Mouse (Mus musculus): ENCODE measurements around the gene Aknad1.

Aknad1 gene

DNA sequence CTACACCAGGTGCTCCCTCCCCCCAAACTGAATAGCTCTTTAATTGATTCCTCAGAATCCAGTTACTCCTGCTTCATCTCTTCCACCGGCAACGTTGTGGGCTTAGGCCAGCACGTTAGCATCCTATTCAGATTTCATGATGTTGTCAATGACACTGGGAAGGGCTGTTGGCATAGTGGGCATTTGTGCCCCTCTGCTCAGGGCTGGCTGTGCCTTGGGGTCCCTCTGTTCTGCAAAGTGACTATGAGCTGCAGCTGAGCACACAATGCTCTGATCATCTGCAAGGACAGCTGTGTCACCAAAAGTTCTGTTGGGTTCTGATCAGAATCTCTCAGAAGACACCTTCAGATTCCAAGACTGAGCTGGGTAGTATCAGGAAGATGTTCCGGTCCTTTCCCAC lies 4.6 kb downstream of the Aknad1 start:
- no peak for DNase-seq (ENCODE audit: inconsistent age in 2 of 2, low spot score in 1 of 2)

DNA sequence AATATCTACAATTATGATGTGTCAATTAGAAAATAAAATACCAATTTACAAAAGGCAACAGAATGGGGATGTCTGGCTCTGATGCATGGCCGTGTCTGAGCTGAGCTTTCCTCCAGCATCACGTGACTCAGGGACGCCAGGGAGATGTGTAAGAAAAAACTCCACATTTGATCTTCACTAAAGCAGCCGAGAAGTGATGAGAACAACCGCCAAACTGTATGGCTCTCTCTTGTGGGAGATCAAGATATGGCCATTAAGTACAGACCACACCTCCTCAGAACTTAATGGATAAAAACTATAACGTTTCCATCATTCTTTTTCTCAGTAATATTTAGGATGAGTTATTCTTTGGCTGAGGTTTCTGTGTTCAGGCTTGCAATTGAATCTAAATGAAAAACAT lies 11.6 kb downstream of the Aknad1 start:
- no peak for DNase-seq (ENCODE audit: inconsistent age in 2 of 2, low spot score in 1 of 2)

DNA sequence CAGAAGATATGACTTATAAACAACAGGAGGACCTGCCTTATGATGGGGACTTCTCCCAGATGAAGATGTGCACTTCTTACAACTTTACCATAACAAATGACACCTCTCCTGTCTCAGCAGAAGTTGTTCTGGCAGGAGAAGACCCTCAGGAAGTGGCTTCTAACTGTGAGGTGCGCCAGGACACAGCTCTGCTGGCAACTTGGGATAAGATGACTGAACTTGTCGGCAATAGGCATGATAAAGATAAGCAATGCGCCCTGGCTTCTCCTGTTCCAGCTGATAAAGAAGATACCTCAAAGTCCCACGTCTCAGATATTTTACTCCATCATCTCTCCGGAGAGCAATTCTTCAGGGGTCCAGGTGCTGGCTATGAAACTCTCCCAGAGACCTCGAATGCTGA lies 12.2 kb downstream of the Aknad1 start:
- DNase-seq (ENCODE audit: inconsistent age in 2 of 2, low spot score in 1 of 2) = no peak

DNA sequence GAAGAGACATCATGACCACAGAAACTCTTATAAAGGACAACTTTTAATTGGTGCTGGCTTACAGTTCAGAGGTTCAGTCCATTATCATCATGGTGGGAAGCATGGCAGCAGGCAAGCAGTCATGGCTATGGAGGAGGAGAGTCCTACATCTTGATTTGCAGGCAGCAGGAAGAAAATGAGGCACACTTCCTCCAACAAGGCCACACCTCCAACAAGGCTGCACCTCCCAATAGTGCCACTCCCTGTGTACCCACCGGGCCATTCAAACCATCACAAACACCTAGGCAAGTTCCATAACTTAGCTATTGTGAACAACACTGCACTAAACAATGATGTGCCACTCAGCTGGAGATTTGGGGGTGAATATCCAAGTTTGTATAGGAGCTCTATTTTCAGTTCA lies 15.1 kb downstream of the Aknad1 start:
- no peak for DNase-seq (ENCODE audit: inconsistent age in 2 of 2, low spot score in 1 of 2)

DNA sequence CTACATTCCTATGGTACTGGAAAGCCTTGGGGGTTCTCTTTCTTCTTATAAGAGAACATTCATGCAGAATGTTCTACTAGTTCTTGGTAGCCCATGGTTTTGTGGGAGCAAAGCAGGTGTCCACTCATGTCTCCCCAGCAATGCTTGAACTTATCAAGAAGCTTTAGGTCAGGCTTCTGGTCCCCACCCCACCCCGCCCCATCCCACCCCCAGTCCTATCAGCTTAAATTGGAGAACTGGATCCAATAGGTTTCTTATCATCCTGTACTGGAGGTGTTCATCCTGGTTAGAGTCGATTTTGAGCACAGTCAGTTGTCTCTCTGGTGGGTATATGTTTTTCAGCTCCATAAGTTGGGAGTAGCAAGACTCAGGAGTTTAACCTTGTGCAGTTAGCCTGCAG lies 16.1 kb downstream of the Aknad1 start:
- DNase-seq (ENCODE audit: inconsistent age in 2 of 2, low spot score in 1 of 2) = no peak

DNA sequence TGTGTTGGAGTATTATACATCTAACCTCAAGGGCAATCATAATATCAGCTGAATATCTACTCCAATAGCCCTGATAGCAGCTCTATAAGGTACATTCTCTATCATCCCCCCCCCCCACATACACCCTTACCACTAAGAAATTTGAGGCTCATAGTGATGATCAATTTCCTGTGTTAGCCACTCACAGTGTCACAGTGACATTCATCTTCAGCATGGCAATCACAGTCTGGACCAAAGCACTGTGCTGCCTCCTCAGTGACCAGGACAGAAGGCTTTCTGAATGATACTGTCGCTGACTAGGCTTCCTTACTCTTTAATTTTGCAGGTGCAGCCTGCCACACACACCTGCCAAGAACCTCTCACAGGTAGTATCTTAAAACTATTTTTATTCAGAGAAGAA lies 16.7 kb downstream of the Aknad1 start:
- DNase-seq (ENCODE audit: inconsistent age in 2 of 2, low spot score in 1 of 2) = no peak

DNA sequence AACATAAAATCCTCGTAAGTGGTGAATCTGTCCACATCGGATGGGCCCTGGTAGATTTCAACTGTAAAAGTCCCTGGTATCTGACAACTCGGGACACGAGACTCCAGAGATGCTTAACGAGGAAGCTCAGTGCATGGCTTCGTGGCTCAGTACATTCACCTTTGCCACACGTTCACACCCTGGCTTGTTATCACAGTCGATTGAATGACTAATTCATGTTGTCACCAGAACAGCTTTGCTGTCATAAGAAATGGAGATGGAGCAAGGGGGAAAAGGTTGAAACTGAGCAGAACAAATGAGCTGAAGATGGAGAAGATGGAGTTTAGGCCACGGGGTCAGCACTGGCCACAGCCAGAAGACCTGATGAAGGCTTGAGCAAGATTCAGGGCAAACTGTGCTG lies 18.1 kb downstream of the Aknad1 start:
- no peak for DNase-seq (ENCODE audit: inconsistent age in 2 of 2, low spot score in 1 of 2)

DNA sequence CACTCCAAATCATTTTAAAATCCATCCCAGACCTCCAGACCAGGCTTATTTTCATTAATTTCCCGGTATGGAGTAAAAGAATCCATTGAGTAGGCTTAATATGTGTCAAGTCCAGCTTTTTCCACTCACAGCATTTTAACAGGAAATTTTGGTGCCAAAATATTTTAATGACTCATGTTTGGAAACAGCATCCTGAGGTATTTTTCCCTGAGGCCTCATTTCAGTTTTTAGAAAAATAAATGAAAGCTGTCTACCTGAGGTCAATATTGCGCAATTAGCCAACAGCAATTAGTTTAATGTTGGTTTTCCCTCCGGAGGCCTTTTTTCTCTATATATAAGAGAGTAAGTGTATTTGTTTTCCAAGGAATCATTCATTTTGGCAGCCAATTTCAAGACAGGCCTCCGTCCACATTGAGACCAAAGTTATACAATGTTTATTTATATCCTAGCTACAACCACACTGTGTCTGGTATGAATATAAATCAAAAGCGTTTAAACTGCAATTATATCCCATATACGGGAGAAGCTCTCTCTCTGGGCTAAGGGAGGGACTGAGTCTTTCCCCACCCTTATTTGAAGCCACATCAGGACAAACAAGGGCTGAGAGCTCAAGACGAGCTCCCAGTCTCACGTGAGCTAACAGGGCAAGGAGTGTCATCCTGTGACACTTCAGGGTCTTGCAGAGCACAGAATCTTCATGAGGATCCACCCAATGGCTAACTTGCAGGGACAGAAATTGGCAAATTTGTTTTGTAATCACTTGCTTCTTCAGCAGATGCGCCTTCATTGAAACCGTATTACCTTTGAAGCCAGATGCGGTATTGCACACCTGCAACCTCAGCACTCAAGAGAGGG lies 20.3 kb downstream of the Aknad1 start:
- no peak for DNase-seq (ENCODE audit: inconsistent age in 2 of 2, low spot score in 1 of 2)

DNA sequence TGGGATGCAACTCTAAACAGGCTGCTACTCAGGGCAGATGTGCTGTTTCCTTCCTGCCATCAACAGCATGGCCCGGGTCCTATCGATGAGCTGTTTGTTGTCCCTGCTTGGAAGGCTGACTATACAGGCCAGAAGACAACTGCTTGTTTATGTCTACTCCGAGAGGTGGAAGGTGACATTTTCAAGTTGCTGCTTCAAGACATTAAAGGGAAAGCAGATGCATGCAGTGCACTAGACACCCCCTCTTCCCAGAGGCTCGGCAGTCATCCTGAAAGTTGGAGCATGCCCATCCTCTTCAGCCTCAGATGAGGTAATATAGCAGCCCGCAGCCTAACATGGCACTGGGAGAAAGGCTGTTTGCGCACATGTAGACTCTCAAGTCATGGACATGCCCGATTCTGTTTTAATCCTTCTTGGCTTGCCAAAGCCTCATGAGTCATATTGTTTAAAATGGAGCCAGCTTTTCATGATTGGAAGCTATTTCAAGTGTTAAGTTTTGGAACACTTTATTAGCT lies 23.2 kb downstream of the Aknad1 start:
- no peak for DNase-seq (ENCODE audit: inconsistent age in 2 of 2, low spot score in 1 of 2)

DNA sequence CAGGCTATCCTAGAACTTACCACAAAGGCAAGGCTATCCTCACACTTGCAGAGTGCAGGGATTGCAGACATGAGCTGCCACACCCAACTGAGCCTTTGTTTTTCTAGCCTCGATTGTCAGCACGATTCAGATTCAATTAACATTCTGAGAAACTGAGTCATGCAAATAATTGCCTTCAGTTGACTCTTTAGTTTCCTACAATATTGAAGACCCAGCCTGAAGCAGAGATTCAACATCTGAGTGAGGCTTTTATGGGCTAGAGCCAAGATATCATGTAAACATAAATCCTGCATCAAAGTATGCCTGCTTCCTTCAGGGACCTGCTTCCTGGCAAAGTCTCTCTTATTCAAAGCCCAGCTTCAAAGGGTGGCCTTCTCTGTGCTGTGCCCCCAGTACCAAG lies 24.2 kb downstream of the Aknad1 start:
- DNase-seq (ENCODE audit: inconsistent age in 2 of 2, low spot score in 1 of 2) = no peak

DNA sequence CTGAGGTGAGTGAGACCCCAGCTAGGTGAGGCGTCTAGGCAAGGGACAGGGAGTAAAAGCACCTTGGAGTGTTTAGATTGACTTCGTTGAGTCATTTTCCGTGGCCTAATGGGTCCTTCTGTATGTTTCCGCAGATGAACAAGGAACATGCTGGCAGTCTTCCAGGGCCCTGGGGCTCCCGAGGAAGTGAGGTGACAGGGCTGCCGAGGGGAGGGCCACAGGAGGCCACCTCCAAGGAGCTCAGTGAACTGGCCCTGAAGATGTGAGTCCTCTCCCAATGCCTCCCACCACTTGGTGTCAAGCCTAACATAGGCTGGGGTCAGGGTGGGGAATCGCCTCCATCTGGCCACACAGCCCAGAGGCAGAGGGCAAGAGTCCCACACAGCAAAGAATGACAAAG lies 25.5 kb downstream of the Aknad1 start:
- DNase-seq (ENCODE audit: inconsistent age in 2 of 2, low spot score in 1 of 2) = no peak

DNA sequence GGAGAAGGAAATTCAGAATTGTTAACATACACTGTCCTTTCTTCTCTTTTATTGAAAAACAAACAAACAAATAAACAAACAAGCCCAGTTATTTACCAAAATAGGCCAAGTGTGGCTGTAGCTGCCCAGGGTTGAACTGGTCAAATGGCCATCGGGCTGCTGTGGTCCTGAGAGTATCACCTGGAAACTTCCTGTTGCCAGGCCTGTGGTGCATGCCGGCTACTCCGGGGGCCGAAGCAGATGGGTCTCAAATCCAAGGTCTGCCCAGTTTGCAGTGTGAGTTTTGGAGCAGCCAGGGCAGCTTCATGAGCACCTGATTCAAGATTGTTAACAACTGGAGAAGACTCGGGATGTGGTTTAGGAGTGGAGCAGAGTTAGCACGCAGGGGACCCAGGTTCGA lies 26.0 kb downstream of the Aknad1 start:
- no peak for DNase-seq (ENCODE audit: inconsistent age in 2 of 2, low spot score in 1 of 2)

DNA sequence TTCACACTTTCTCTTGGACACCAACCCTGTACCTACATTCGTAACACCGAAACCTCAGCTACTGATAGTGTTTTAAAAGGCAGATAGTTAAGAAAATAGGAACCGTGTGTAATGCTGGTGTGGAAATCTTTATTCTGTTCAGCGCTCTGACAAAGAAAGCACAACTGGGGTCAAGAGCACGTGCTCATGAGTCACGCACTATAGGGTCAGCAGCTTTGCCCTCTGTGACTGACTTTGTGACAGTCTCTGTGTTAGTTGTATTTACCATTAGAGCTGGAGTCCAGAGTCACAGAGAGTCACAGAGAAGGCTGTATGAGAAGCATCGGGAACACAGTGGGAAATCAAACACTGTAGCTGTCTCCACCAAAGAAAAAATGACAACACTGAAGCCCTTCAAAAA lies 27.5 kb downstream of the Aknad1 start:
- DNase-seq (ENCODE audit: inconsistent age in 2 of 2, low spot score in 1 of 2) = no peak

DNA sequence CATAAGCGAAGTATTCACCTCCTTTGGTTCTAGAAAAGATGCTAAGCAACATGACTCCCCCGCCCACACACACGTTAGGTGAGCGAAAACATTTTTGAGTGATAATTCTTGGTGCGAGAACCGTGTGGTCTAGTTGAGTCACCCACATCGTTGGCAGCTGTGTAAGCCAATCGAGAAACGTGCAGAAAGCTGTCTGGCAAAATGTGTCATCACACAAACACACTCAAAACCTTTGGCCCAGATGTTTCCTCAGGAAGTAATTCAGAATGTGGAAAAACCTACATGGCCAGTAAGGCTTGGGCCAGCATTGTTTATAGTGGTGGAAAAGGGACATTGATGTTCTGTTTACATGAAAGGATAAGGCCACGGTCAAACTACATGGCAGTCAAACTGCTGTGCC lies 28.0 kb downstream of the Aknad1 start:
- DNase-seq (ENCODE audit: inconsistent age in 2 of 2, low spot score in 1 of 2) = no peak

DNA sequence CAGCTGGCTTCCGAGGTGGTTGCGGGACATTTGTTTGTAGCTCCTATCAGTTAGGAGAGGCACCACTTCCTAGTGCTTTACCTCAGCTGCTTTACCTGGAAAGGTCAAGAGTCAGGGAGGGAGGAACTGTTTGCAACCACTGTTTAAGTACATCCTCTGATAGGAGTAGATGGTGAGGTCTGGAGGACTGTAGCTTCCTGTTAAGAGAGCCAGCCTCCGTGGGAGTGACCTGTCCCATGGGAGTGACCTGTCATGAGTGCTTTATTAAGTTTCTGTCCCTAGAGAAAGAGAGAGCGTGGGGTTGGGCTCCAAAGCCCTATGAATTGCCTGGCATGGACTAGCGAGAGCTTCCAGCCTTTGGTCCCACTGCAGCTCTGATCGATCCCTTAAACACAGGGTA lies 30.1 kb downstream of the Aknad1 start:
- DNase-seq (ENCODE audit: inconsistent age in 2 of 2, low spot score in 1 of 2) = no peak

DNA sequence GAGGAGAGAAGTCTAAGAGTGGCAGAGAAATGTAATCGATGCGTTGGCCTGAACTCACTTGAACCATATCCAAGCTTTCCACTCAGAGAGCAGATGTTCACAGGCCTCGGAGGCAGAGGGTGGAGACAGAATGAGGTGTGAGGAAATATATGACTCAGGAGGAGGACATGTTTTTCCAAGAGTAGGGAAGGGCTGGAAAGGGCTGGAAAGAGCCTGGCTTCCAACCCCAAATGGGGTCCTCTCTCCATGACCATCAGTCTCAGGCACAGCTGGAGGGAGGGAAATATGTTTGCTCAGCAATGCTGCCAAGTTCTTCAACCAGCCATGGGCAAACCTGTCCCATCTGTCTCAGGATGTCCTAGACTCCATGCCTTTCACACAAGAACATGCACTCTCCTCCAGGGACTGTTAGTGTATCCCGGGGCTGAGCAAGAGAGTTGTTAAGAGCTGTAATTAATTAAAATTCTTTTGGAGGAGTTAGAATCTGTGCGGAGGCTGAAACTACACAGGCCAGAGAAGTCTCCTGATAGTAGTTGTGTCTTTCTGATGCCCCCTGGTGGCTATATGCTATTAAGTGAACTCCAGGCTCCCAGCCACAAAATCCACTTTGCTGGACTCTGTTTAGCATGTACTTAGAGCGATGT lies 31.4 kb downstream of the Aknad1 start:
- DNase-seq (ENCODE audit: inconsistent age in 2 of 2, low spot score in 1 of 2) = peak; percentile 45 to 89

DNA sequence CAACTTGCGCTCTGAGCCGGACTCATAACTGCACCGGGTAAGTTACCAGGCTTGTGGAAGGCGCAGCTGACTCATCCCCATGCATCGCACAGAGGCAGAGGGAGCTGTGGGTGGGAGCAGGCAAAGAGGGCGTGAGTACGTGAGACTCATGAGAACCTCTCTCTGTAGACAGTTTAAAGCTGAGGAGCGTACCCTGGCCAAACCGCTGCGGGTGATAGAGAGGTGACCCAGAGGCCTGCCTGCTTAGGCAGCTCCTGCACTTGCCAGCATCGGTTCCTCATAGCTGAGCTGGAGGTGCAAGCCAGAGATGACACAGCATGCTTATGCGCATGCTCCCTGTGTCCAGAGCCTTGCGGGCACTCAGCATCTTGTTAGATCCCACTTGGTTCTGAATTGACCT lies 32.8 kb downstream of the Aknad1 start:
- no peak for DNase-seq (ENCODE audit: inconsistent age in 2 of 2, low spot score in 1 of 2)

DNA sequence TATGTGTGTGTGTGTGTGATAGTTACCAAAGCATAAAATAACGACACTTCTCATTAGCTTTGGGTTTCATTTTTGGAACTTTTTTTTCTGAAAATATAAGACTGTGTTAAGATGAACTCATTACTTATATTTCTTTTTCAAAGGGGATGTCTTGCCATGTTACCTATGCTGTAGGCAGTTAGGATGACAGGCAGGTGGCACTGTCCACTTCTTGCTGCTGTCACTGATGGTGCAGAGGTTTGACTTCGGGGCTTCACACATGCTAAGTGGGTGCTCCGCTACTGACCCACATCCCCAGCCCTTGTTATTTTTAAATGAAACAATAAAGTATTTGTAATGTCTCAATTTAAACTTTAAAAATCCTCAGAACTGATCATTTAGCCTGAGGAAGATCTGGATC lies 33.4 kb downstream of the Aknad1 start:
- no peak for DNase-seq (ENCODE audit: inconsistent age in 2 of 2, low spot score in 1 of 2)

DNA sequence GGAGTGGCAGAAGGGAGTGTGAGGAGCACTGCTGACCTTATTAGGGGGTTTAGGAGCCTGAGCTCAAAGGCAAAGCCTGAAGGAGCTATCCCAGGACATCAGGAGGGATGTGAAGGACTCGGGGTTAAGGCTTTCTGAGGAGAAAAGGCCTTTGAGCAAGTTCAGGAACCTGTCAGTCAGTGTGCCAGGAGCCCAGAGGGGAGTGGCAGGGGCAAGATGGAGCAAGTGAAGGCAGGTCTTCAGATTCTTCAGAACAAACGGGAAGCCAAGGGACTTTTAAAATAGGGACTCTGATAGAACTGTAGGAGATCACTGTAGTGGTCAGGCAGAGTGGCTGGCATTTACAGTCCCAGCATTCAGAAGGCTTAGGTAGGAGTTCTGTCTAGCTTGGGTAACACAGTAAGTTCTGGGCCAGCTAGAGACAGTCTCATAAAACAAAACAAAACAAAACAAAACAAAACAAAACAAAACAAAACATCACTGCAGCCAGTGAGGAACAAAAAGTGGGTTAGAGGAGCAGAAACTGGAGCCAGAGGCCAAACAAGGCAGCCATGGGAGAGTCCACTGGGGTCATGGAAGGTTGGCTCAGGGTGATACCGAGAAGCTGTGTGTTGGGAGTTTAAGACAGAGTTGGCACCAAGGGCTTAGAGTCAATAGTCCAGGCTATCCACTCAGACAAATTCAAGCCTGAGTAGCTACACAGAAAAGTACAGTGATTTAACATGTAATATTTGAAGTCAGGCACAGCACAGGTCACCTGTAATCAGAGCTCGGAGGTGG lies 39.5 kb downstream of the Aknad1 start:
- no peak for DNase-seq (ENCODE audit: inconsistent age in 2 of 2, low spot score in 1 of 2)

DNA sequence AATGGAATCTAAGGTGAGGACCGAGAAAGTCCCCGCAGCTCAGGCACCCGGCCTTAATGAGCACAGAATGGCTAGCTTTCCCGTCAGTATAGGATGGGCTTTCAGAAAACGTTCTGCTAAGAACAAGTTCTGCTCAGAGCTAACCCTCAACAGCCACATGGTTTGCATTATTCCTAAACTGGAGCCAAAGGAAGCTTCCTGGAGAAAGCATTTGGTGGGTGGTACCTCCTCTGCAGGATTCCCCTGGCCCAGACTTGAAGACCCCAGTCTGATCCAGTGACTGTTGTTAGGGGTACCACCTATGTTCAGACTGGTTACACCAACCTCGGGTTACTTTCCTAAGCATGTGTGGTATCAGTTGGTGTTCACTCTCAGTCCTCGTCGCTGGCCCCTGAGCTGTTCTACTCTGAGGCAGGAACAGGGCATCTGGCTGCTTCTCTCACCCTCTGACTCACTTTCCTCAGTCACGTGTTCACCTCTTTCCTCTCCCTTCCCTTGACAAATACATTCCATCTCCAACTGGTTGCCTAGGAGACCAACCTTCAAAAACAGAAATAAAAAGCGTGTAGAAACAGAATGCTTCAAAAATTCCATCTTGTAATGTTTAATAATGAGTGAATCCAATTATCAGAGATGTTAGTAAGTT lies 41.9 kb downstream of the Aknad1 start:
- peak; percentile 64 to 83 for DNase-seq (ENCODE audit: inconsistent age in 2 of 2, low spot score in 1 of 2)

DNA sequence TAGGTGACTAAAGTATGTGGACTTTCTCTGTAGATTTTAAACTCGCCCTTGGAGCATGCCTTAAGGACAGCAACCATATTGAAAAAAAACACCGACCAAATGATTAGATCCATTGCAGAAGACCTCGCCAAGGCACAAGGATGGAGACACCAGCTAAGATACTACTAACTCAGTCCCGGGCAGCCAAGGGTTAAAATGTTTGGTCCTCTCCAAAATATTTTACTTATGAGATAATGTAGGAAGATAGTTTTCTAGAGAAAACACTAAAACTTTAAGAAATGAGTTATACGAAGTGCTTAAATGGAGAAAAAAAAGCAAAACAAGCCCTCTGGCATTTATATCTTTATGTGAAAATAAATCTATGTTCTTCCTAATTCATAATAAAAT lies 42.4 kb downstream of the Aknad1 start:
- DNase-seq (ENCODE audit: inconsistent age in 2 of 2, low spot score in 1 of 2) = no peak

Data from adrenal gland, adult (tissue).